Mouse (Mus musculus) olfactory bulb, adult 2 months (tissue): ENCODE data around the gene Unc119b.

ENCODE experiments used
- CTCF ChIP-seq: fragments of 200-500 bp; IDR thresholded peaks from 2 replicates; pipeline ENCODE4 v1.5.1; 2012; ENCODE audit warnings: low read depth, mild to moderate bottlenecking, low read length, moderate library complexity; ENCODE audit not compliant: insufficient read depth
- POLR2A ChIP-seq: fragments of 200-500 bp; IDR thresholded peaks from 2 replicates; pipeline ENCODE4 v1.6.1; 2012; ENCODE audit warnings: mild to moderate bottlenecking, low read depth, low read length, moderate library complexity; ENCODE audit not compliant: insufficient read depth

DNA sequence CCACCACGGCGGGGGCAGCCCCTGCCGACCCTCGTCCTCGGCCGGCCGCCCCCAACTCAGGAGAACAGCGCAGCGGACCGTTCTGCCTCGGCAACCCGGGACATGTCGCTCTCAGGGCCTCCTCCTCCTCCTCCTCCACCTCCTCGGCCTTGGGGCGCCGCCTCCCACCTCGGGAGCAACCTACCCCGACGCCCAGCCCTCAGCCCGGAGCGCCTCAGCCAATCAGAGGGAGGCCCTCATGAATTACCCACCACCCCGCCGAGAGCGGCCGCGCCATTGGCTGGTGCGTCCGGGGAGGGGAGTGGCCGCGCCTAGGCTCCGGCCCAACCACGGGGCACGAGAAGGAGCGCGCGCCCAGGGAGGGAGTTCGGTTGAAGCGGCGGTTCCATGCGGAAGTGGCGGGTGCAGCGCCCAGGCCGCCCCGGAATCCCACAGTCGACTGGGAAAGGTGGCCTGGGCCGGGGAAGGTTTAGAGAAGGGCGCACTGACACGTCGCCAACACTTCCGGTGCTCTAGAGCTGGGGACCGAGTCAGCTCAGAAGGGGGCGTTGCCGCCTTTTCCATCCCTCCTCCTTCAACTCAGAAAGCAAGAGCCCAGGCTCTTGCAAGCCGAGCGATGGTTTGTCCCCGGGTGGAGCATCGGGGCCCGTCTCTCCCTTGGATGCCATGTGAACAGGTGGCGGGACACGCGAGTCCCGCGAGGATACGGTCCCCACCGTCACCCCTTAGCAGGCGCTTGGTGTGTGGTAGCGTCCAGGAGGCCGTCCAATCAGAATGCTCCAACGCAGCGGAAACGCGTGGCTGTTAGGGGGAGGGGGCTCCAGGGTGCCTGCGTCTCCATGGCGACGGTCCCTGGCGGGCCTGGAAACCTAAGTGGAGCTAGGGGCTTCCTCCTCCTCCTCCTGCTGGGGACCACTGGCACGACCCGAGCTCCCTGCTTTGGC, 23.5 kb upstream of the Unc119b start, which contains the start of gene Mlec:
- TF ChIP-seq CTCF (no peak), POLR2A (peak; percentile 63)
